Mouse (Mus musculus) kidney, embryonic 14.5 days (tissue): ENCODE measurements at regions not wholly inside any gene's neighbourhood (a gene's known extent, or its start where the extent isn't known, plus 50 kb on each side); places are given as distances from the start of the nearest gene placed in this dataset.
A peak's percentile ranks its signal among the peaks of the same experiment; 100 is the strongest.

ENCODE experiments used
- ATAC-seq: fragments of 200-750 bp; cut with Nextera tagmentation; 2 replicates; pipeline ENCODE4 v1.8.0; 2017; ENCODE audit warnings: moderate number of reproducible peaks, mild to moderate bottlenecking, moderate TSS enrichment, moderate library complexity; ENCODE audit not compliant: low FRiP score, low TSS enrichment
- H3K27ac ChIP-seq: fragments of 300-500 bp; sonication (generic); 2 replicates; pipeline ENCODE4 v1.5.1; 2014; ENCODE audit warnings: low read depth, mild to moderate bottlenecking, low read length, moderate library complexity, mixed read lengths
- H3K27me3 ChIP-seq: fragments of 300-500 bp; sonication (generic); 2 replicates; pipeline ENCODE4 v1.6.1; 2014; ENCODE audit warnings: mild to moderate bottlenecking, low read length; ENCODE audit not compliant: control insufficient read depth, insufficient read depth
- H3K36me3 ChIP-seq: fragments of 300-500 bp; sonication (generic); 2 replicates; pipeline ENCODE4 v1.6.1; 2014; ENCODE audit warnings: low read length, mixed read lengths; ENCODE audit not compliant: control insufficient read depth, insufficient read depth
- H3K4me1 ChIP-seq: fragments of 300-500 bp; sonication (generic); 2 replicates; pipeline ENCODE4 v1.6.1; 2014; ENCODE audit warnings: low read length, mixed read lengths; ENCODE audit not compliant: control insufficient read depth, insufficient read depth
- H3K4me2 ChIP-seq: fragments of 300-500 bp; sonication (generic); replicated peaks from 2 replicates; pipeline ENCODE4 v1.6.1; 2014; ENCODE audit warnings: low read depth, mild to moderate bottlenecking, low read length
- H3K4me3 ChIP-seq: fragments of 300-500 bp; sonication (generic); 2 replicates; pipeline ENCODE4 v1.5.1; 2014; ENCODE audit warnings: mild to moderate bottlenecking, low read length
- H3K9ac ChIP-seq: fragments of 300-500 bp; sonication (generic); 2 replicates; pipeline ENCODE4 v1.6.1; 2014; ENCODE audit warnings: low read depth, mild to moderate bottlenecking, low read length, moderate library complexity
- H3K9me3 ChIP-seq: fragments of 300-500 bp; sonication (generic); 2 replicates; pipeline ENCODE4 v1.6.1; 2016; ENCODE audit warnings: low read length; ENCODE audit not compliant: control insufficient read depth
- WGBS: fragments of 180-500 bp; shearing (Covaris S2); extraction: QIAGEN DNeasy Blood & Tissue Kit; methylation state at CpG from one replicate; pipeline ENCODE4 v1.1.7; 2014; 5-methylcytosine and 5-hydroxymethylcytosine counted together

GRCm38 (mm10) chr1:137640848-137641247, 534.7 kb downstream of the Ptprc start:
- H3K9me3 ChIP-seq, result no peaks in the 10 kb centered on the region
- 11% methylated on average over 7 of the region's 7 CpGs for WGBS
- no peaks in the 10 kb centered on the region for H3K36me3 ChIP-seq
- H3K27ac ChIP-seq, result no peak overlapping the region
- H3K4me2 ChIP-seq, result no peak overlapping the region
- H3K27me3 ChIP-seq, result no peaks in the 10 kb centered on the region
- H3K4me1 ChIP-seq, result no peaks in the 10 kb centered on the region
- no peak overlapping the region for H3K4me3 ChIP-seq
- no peak for ATAC-seq
- H3K9ac ChIP-seq, result no peak overlapping the region

DNA sequence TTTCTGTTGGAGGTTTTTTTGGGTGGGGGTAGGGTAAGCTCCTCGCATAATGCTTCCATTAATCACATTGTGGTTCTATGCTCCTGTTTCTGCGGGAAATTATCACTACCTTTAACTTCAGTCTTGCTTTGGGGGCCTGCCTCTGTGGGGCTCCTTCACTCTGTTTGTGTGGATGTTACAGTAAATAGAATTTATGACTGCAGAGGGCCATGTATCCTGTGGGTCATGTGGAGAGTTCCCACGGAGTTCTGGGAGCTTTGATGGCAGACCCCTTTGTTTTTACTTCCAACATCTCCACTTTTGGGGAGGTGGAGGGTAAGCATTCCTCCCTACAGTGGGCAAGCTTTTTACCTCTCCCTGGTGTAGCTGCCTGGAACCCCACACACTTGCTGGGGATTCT, 538.6 kb downstream of the Ptprc start:
- Histone ChIP-seq H3K27me3 (no peaks in the 10 kb centered on the region), H3K27ac (no peak overlapping the region), H3K9me3 (no peaks in the 10 kb centered on the region), H3K4me3 (no peak overlapping the region), H3K4me1 (no peaks in the 10 kb centered on the region), H3K4me2 (no peak overlapping the region), H3K9ac (no peak overlapping the region), H3K36me3 (no peaks in the 10 kb centered on the region)
- WGBS, result 14% methylated on average over 3 of the region's 3 CpGs
- ATAC-seq, result peak; percentile 85

GRCm38 (mm10) chr1:137636321-137636944, 539.1 kb downstream of the Ptprc start:
- H3K9ac ChIP-seq, result no peak overlapping the region
- 14% methylated on average over 3 of the region's 3 CpGs for WGBS
- no peak overlapping the region for H3K4me3 ChIP-seq
- no peaks in the 10 kb centered on the region for H3K4me1 ChIP-seq
- no peak overlapping the region for H3K27ac ChIP-seq
- no peaks in the 10 kb centered on the region for H3K9me3 ChIP-seq
- no peak overlapping the region for H3K4me2 ChIP-seq
- peak; percentile 79 for ATAC-seq
- H3K27me3 ChIP-seq, result no peaks in the 10 kb centered on the region
- no peaks in the 10 kb centered on the region for H3K36me3 ChIP-seq

DNA sequence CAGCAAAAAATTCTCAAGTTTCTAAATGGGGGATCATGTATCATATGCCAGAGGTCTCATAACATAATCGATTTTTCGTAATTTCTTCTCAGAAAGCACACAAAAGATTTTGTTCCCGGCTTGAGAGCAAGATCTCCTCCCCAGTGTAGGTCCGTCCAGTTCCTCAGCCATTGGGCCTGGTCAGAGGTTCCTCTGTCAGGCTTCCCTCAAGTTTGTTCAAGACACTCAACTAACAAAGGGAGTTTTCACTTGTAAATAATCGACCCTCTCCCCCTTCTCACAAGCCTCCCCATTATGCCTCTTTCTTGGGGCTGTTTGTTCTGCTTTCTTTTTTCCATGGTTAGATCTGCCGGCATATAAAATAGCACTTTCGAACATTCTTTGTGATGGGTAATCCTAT, 539.7 kb downstream of the Ptprc start:
- H3K4me1 ChIP-seq, result no peaks in the 10 kb centered on the region
- no peaks in the 10 kb centered on the region for H3K36me3 ChIP-seq
- H3K9me3 ChIP-seq, result no peaks in the 10 kb centered on the region
- H3K4me3 ChIP-seq, result no peak overlapping the region
- no peak for ATAC-seq
- 48% methylated on average over 7 of the region's 7 CpGs for WGBS
- H3K27ac ChIP-seq, result no peak overlapping the region
- no peak overlapping the region for H3K9ac ChIP-seq
- H3K27me3 ChIP-seq, result no peaks in the 10 kb centered on the region
- no peak overlapping the region for H3K4me2 ChIP-seq

GRCm38 (mm10) chr1:137631546-137631945, 544.0 kb downstream of the Ptprc start:
- no peak for ATAC-seq
- Histone ChIP-seq H3K27ac (no peak overlapping the region), H3K27me3 (no peaks in the 10 kb centered on the region), H3K36me3 (no peaks in the 10 kb centered on the region), H3K4me2 (no peak overlapping the region), H3K4me1 (no peaks in the 10 kb centered on the region), H3K4me3 (no peak overlapping the region), H3K9ac (no peak overlapping the region), H3K9me3 (no peaks in the 10 kb centered on the region)

GRCm38 (mm10) chr1:137620672-137621071, 554.8 kb downstream of the Ptprc start:
- H3K4me2 ChIP-seq, result no peak overlapping the region
- no peak for ATAC-seq
- no peak overlapping the region for H3K9ac ChIP-seq
- no peak overlapping the region for H3K4me3 ChIP-seq
- H3K4me1 ChIP-seq, result no peaks in the 10 kb centered on the region
- H3K27ac ChIP-seq, result no peak overlapping the region
- no peaks in the 10 kb centered on the region for H3K27me3 ChIP-seq
- no peaks in the 10 kb centered on the region for H3K36me3 ChIP-seq
- no peaks in the 10 kb centered on the region for H3K9me3 ChIP-seq
- 82% methylated on average over 5 of the region's 5 CpGs for WGBS

GRCm38 (mm10) chr1:137618231-137618630, 557.3 kb downstream of the Ptprc start:
- no peak overlapping the region for H3K27ac ChIP-seq
- H3K9me3 ChIP-seq, result no peaks in the 10 kb centered on the region
- ATAC-seq, result no peak
- no peaks in the 10 kb centered on the region for H3K4me1 ChIP-seq
- no peaks in the 10 kb centered on the region for H3K27me3 ChIP-seq
- H3K4me3 ChIP-seq, result no peak overlapping the region
- 89% methylated on average over 2 of the region's 2 CpGs for WGBS
- H3K9ac ChIP-seq, result no peak overlapping the region
- H3K4me2 ChIP-seq, result no peak overlapping the region
- no peaks in the 10 kb centered on the region for H3K36me3 ChIP-seq

GRCm38 (mm10) chr1:137617513-137617912, 558.0 kb downstream of the Ptprc start:
- 62% methylated on average over 5 of the region's 5 CpGs for WGBS
- no peaks in the 10 kb centered on the region for H3K27me3 ChIP-seq
- H3K4me3 ChIP-seq, result no peak overlapping the region
- ATAC-seq, result no peak
- H3K36me3 ChIP-seq, result no peaks in the 10 kb centered on the region
- H3K27ac ChIP-seq, result no peak overlapping the region
- H3K9me3 ChIP-seq, result no peaks in the 10 kb centered on the region
- H3K4me1 ChIP-seq, result no peaks in the 10 kb centered on the region
- H3K4me2 ChIP-seq, result no peak overlapping the region
- no peak overlapping the region for H3K9ac ChIP-seq

- H3K9me3 ChIP-seq, result no peaks in the 10 kb centered on the region
- H3K36me3 ChIP-seq, result no peaks in the 10 kb centered on the region
- no peak for ATAC-seq
- H3K27me3 ChIP-seq, result no peaks in the 10 kb centered on the region
- H3K4me2 ChIP-seq, result no peak overlapping the region
- H3K9ac ChIP-seq, result no peak overlapping the region
- 91% methylated on average over 1 of the region's 1 CpGs for WGBS
- H3K4me1 ChIP-seq, result no peaks in the 10 kb centered on the region
- H3K27ac ChIP-seq, result no peak overlapping the region
- no peak overlapping the region for H3K4me3 ChIP-seq
Observed at GRCm38 (mm10) chr1:137606716-137607115, 568.8 kb downstream of the Ptprc start.
